Mouse (Mus musculus) inflammation-experienced regulatory T-cells, adult 16 weeks (primary cell): ENCODE measurements around the gene Olfr1260. TPM values are rescaled to one million over a fixed set of nuclear protein-coding genes. Genes with fewer than 3 reads are reported as not detected.

Source experiments
- polyA plus RNA-seq: library from polyadenylated mRNA; unstranded; fragments of 100-300 nt; shearing (Covaris generic); gene quantifications from one replicate; pipeline ENCODE4 v1.2.1, GENCODE M21; 2017

Gene Olfr1260
- polyA plus RNA-seq = not detected

DNA sequence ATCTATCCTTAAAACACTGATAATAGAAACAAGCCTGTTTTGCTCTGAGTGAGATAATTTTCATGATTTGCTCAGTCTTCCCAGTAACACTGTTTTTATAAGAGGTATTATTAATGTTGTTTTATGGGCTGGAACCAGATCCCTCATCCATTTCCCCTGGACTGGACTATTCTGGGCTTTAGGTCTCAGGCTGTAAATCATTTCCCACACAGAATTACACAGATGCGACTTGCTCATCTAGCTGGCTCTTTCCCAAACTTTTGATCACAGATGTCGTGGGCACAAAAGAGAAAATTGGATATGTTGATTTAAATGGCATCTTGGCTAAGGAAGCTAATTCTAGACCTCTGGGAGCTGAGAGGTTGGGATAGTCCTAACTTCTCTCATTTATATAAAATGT, at the start of gene Olfr1260:
TSS of gene Olfr1260 (plus strand) at position 157 of the 400 bp plus-strand sequence.

DNA sequence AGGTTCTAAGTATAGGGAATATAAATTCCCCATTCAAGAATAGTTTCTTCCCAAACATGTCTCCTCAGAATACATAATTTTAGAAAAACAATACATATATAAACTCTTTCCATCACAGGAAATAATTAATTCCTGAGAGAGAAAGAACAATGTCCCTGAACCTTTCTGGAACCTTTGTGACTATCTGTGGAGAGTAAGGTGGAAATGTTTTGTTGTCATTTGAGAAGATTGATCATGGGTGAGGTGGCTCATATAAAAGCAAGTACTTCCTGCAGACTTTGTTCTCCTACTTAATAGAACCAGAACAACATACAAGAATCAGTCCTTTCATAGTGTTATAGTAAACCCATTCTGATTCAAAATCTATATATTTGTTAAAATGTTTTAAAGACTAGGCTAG, 47.1 kb upstream of the Olfr1260 start, which contains the start of gene Olfr1258:
TSS of gene Olfr1258 (plus strand) at position 301 of the 400 bp plus-strand sequence.

DNA sequence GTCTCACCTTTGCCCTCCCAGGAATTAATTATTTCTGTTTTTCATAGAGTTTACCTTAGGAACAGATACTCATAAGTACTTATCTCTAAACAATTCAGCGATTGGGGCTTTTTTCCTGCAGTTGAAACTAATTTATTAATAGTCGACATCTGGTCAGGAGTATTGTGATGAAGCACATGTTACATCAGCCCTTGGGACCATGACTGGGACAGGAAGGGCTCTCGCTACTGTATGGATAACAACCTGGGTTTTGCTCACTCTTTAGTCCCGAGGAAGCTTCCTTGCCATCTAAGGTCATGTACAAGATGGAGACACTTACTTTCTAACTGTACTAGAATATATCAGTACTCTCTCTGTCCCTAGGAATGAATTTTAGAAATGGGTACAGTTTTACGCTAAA, 25.6 kb upstream of the Olfr1260 start, which contains the start of gene Olfr1259:
TSS of gene Olfr1259 (minus strand) at position 101 of the 400 bp plus-strand sequence.

DNA sequence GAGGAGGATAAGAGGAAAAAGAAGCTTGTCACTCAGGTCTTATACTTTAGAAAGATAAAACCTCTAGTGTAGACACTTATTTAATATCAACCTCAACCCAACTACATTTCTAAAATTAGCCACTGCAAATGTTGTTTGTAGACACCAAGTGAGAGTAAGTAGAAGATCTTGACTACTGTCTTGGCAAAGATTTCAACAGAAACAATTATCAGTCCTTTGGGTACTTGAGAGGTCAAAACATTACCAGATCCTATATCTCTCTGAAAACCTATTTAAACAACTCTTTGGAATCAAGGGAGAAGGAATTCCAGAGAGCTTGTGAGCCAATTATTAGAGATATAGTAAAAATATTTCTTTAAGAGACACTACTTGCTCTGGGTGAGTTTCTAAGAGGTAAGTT, 16.8 kb downstream of the Olfr1260 start, which contains the start of gene Olfr1261:
TSS of gene Olfr1261 (plus strand) at position 301 of the 400 bp plus-strand sequence.

DNA sequence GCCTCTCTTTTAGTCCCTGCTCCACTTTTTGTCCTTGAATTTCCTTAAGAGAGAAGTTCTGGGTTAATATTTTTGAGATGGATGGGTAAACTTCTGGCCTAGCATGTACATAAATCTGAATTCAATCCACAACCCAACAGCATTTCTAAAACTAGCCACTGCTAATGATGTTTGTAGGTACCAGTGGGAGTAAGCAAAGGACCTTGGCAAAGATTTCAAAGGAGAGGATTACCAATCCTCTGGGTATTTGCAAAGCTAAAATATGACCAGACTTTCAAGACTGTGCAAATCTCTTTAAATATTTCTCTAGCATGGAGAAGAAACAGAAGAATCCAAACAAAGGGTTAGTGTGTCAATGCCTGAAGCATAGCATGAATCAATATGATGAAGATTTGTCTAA, 25.7 kb downstream of the Olfr1260 start, which contains the start of gene Olfr1262:
TSS of gene Olfr1262 (plus strand) at position 301 of the 400 bp plus-strand sequence.

DNA sequence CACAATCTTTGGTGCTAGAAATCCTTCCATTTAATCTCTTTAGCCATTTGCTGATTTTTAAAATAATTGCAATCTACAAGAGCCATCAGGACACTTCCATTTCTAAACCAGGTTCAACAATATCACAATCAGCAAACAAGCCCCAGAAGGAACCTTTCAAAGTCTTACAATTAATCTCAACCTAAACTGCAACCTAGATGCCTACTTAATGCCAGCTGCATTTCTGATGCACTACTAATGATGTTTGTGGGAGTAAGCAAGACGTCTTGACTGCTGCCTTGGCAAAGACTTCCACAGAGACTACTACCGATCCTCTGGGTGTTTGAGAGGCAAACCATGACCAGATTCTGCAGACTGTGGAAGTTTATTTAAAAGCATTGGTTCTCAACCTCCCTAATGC, 37.7 kb downstream of the Olfr1260 start, which contains the start of gene Olfr1263:
TSS of gene Olfr1263 (plus strand) at position 301 of the 400 bp plus-strand sequence.

DNA sequence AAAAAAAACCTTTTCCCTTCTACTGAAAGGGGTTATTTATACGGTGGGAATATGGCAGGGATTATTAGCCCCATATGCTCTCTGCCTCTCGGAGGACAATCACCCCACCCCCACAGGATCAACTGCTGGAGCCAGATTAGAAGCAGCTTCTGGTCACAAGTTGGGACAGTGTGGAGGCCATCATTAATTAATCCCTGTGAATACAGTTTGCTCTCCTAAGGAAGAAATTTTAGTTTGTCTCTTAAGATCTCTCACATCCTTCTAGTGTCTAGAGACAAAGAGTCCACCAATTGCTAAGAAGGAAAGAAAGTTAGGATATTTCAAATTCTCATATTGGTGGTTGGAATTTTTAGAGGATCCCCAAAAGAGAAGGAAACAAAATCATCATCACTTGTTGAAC, 51.3 kb downstream of the Olfr1260 start, which contains the start of gene Olfr1264:
TSS of gene Olfr1264 (minus strand) at position 101 of the 400 bp plus-strand sequence.

Other genes with a start within 250 kb of the Olfr1260 start
- gene Olfr1252, start 249.3 kb upstream of the Olfr1260 start, polyA plus RNA-seq = not detected
- gene Olfr1253, start 217.2 kb upstream of the Olfr1260 start, polyA plus RNA-seq = not detected
- gene Olfr1254, start 180.7 kb upstream of the Olfr1260 start, polyA plus RNA-seq = not detected
- not detected for gene Olfr1255, start 162.3 kb upstream of the Olfr1260 start, polyA plus RNA-seq
- not detected for gene Olfr1256, start 132.8 kb upstream of the Olfr1260 start, polyA plus RNA-seq
- not detected for gene Olfr48, start 126.1 kb upstream of the Olfr1260 start, polyA plus RNA-seq
- not detected for gene Olfr1257, start 95.9 kb upstream of the Olfr1260 start, polyA plus RNA-seq
- gene Olfr1258, start 47.0 kb upstream of the Olfr1260 start, polyA plus RNA-seq = 0.11 TPM
- gene Olfr1259, start 25.7 kb upstream of the Olfr1260 start, polyA plus RNA-seq = not detected
- gene Olfr1261, start 16.9 kb downstream of the Olfr1260 start, polyA plus RNA-seq = not detected
- gene Olfr1262, start 25.8 kb downstream of the Olfr1260 start, polyA plus RNA-seq = not detected
- not detected for gene Olfr1263, start 37.8 kb downstream of the Olfr1260 start, polyA plus RNA-seq
- gene Olfr1264, start 51.2 kb downstream of the Olfr1260 start, polyA plus RNA-seq = not detected
- not detected for gene Olfr1265, start 61.0 kb downstream of the Olfr1260 start, polyA plus RNA-seq
- gene Olfr140, start 89.3 kb downstream of the Olfr1260 start, polyA plus RNA-seq = not detected
- gene Olfr1269, start 147.1 kb downstream of the Olfr1260 start, polyA plus RNA-seq = not detected
- gene Olfr32, start 168.0 kb downstream of the Olfr1260 start, polyA plus RNA-seq = not detected
- gene Olfr1270, start 178.8 kb downstream of the Olfr1260 start, polyA plus RNA-seq = not detected